Mouse (Mus musculus) liver, postnatal 0 days (tissue): Measurements from ENCODE around the gene Ccnt1. TPM values are rescaled to one million over a fixed set of nuclear protein-coding genes. Genes with fewer than 3 reads are reported as not detected.
A peak's percentile ranks its signal among the peaks of the same experiment; 100 is the strongest.

Source experiments
- ATAC-seq: fragments of 200-750 bp; cut with Nextera tagmentation; 2 replicates; pipeline ENCODE4 v1.8.0; 2017; ENCODE audit warnings: mild to moderate bottlenecking, moderate library complexity
- DNase-seq: peaks from one replicate; pipeline ENCODE4 v3.0.0-alpha.2; 2016
- H3K27ac ChIP-seq: fragments of 300-500 bp; sonication (generic); 2 replicates; pipeline ENCODE4 v1.5.1; 2014; ENCODE audit warnings: antibody characterized with exemption, moderate library complexity, mild to moderate bottlenecking, low read depth
- H3K27me3 ChIP-seq: fragments of 300-500 bp; sonication (generic); 2 replicates; pipeline ENCODE4 v1.6.1; 2014; ENCODE audit warnings: low read length, control low read depth, mixed read lengths; ENCODE audit not compliant: insufficient read depth
- H3K36me3 ChIP-seq: fragments of 300-500 bp; sonication (generic); replicated peaks from 2 replicates; pipeline ENCODE4 v1.6.1; 2014; ENCODE audit warnings: mild to moderate bottlenecking, control low read depth, low read length, moderate library complexity, mixed read lengths; ENCODE audit not compliant: insufficient read depth
- H3K4me1 ChIP-seq: fragments of 300-500 bp; sonication (generic); 2 replicates; pipeline ENCODE4 v1.6.1; 2014; ENCODE audit warnings: antibody characterized with exemption, mild to moderate bottlenecking, control low read depth; ENCODE audit not compliant: insufficient read depth
- H3K4me2 ChIP-seq: fragments of 300-500 bp; sonication (generic); 2 replicates; pipeline ENCODE4 v1.6.1; 2014; ENCODE audit warnings: low read depth, mild to moderate bottlenecking, low read length, moderate library complexity, mixed read lengths
- H3K4me3 ChIP-seq: fragments of 300-500 bp; sonication (generic); 2 replicates; pipeline ENCODE4 v1.5.1; 2014; ENCODE audit warnings: low read depth, low read length
- H3K9ac ChIP-seq: fragments of 300-500 bp; sonication (generic); replicated peaks from 2 replicates; pipeline ENCODE4 v1.6.1; 2014; ENCODE audit warnings: mild to moderate bottlenecking, moderate library complexity
- H3K9me3 ChIP-seq: fragments of 300-500 bp; sonication (generic); 2 replicates; pipeline ENCODE4 v1.6.1; 2016; ENCODE audit warnings: mild to moderate bottlenecking, control low read depth, low read length, mixed read lengths
- CTCF ChIP-seq: sonication (generic); IDR thresholded peaks from 2 replicates; pipeline ENCODE4 v1.5.1; 2016; ENCODE audit warnings: antibody characterized with exemption, low read depth
- EP300 ChIP-seq: IDR thresholded peaks from 2 replicates; pipeline ENCODE4 v1.6.1; 2016; ENCODE audit warnings: antibody characterized with exemption, low read depth, mild to moderate bottlenecking
- WGBS: fragments of 180-500 bp; shearing (Covaris S2); extraction: QIAGEN DNeasy Blood & Tissue Kit; methylation state at CpG from one replicate; pipeline ENCODE4 v1.1.7; 2014; ENCODE audit not compliant: insufficient replicate concordance; 5-methylcytosine and 5-hydroxymethylcytosine counted together
- polyA plus RNA-seq: library from polyadenylated mRNA; unstranded; fragments of >200 nt; fragmentation: Nextera tagmentation; extraction: Ambion mirVana; gene quantifications from 2 replicates; pipeline ENCODE4 v1.2.1, GENCODE M21; 2015

The Ccnt1 gene
- polyA plus RNA-seq, 1 experiment from 2014 or later, result 14.9 TPM

- Histone ChIP-seq H3K27ac (no peak overlapping the region), H3K27me3 (no peaks in the 10 kb centered on the region), H3K9ac (no peak overlapping the region), H3K9me3 (no peaks in the 10 kb centered on the region), H3K36me3 (no peaks in the 10 kb centered on the region), H3K4me1 (no peaks in the 10 kb centered on the region), H3K4me2 (no peak overlapping the region), H3K4me3 (no peak overlapping the region)
- WGBS, result 72% methylated on average over 2 of the region's 2 CpGs
- ATAC-seq, result no peak
- DNase-seq, result no peak
- TF ChIP-seq EP300 (no peak), CTCF (no peak)
Observed at GRCm38 (mm10) chr15:98579310-98579709, 8.6 kb upstream of the Ccnt1 start.

DNA sequence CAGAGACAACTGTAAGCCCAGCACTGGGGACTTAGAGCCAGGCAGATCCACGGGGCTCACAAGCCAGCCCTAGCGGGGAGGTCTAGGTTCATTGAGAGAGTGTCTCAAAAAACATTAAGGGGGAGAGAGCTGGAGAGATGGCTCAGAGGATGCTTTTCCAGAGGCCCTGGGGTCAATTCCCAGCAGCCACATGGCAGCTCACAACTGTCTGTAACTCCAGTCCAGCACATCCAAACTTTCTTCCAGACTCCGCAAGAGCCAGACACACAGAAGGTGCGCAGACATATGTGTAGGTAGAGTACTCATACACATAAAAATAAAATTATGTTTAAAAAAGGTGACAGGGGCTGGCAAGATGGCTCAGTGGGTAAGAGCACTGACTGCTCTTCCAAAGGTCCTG is 2.6 kb upstream of the Ccnt1 start:
- WGBS, result 75% methylated on average over 4 of the region's 4 CpGs
- no peak overlapping the region for H3K27ac ChIP-seq
- no peaks in the 10 kb centered on the region for H3K9me3 ChIP-seq
- H3K4me2 ChIP-seq, result no peak overlapping the region
- no peak overlapping the region for H3K4me3 ChIP-seq
- no peaks in the 10 kb centered on the region for H3K27me3 ChIP-seq
- H3K9ac ChIP-seq, result no peak overlapping the region
- H3K36me3 ChIP-seq, result no peaks in the 10 kb centered on the region
- DNase-seq, result no peak
- TF ChIP-seq CTCF, result no peak
- no peak for TF ChIP-seq EP300
- peaks cover 9% of the 10 kb centered on the region for H3K4me1 ChIP-seq
- no peak for ATAC-seq

- 74% methylated on average over 4 of the region's 4 CpGs for WGBS
- peaks cover 21% of the 10 kb centered on the region for H3K4me1 ChIP-seq
- no peak for TF ChIP-seq CTCF
- TF ChIP-seq EP300, result no peak
Observed at GRCm38 (mm10) chr15:98569795-98570365, 843 bp downstream of the Ccnt1 start.

DNA sequence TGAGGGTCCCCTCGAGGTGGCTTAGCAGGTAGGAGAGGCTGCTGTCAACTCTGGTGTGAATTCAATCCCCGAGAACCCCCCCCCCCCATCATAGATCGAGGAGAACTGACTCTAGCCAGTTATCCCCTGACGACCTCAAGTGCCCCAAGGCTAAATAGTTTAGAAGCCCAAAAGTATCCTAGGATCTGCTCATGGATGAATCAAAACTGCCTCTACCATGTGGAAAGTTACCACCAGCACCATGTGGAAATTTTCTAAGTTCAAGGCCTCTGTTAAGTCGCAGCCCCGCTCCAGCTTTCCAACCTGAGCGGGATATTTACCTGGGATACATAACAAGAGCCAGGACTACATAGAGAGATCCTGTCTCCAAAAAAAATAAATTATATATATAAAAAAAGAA is 1.5 kb downstream of the Ccnt1 start:
- no peak for ATAC-seq
- H3K4me3 ChIP-seq, result no peak overlapping the region; the same call in 1 of the 2 replicates
- H3K9me3 ChIP-seq, result no peaks in the 10 kb centered on the region
- H3K4me2 ChIP-seq, result peak overlapping the region; percentile 82
- no peak overlapping the region for H3K27ac ChIP-seq
- TF ChIP-seq EP300 (no peak), CTCF (no peak)
- 57% methylated on average over 7 of the region's 7 CpGs for WGBS
- DNase-seq, result no peak
- peaks cover 21% of the 10 kb centered on the region for H3K4me1 ChIP-seq
- peak overlapping the region; percentile 66 for H3K9ac ChIP-seq
- no peaks in the 10 kb centered on the region for H3K27me3 ChIP-seq
- peaks cover 4% of the 10 kb centered on the region; the same call in 1 of the 2 replicates for H3K36me3 ChIP-seq

More at GRCm38 (mm10) chr15:98569795-98570365, 843 bp downstream of the Ccnt1 start:
- DNase-seq (no peak), ATAC-seq (no peak)
- Histone ChIP-seq H3K36me3 (no peaks in the 10 kb centered on the region), H3K27me3 (no peaks in the 10 kb centered on the region), H3K4me3 (no peak overlapping the region), H3K9ac (no peak overlapping the region), H3K4me2 (no peak overlapping the region), H3K27ac (no peak overlapping the region), H3K9me3 (no peaks in the 10 kb centered on the region)

GRCm38 (mm10) chr15:98568256-98569033 is 2.3 kb downstream of the Ccnt1 start:
- peaks cover 21% of the 10 kb centered on the region for H3K4me1 ChIP-seq
- peaks cover 10% of the 10 kb centered on the region; the same call in 1 of the 2 replicates for H3K36me3 ChIP-seq
- H3K27ac ChIP-seq, result peak overlapping the region; percentile 86
- peak overlapping the region; percentile 83 for H3K4me3 ChIP-seq
- peak overlapping the region; percentile 66 for H3K9ac ChIP-seq
- no peak for DNase-seq
- H3K27me3 ChIP-seq, result no peaks in the 10 kb centered on the region
- 4% methylated on average over 22 of the region's 22 CpGs for WGBS
- H3K4me2 ChIP-seq, result peak overlapping the region; percentile 82
- no peak for ATAC-seq
- H3K9me3 ChIP-seq, result no peaks in the 10 kb centered on the region
- TF ChIP-seq EP300 (no peak), CTCF (no peak)

DNA sequence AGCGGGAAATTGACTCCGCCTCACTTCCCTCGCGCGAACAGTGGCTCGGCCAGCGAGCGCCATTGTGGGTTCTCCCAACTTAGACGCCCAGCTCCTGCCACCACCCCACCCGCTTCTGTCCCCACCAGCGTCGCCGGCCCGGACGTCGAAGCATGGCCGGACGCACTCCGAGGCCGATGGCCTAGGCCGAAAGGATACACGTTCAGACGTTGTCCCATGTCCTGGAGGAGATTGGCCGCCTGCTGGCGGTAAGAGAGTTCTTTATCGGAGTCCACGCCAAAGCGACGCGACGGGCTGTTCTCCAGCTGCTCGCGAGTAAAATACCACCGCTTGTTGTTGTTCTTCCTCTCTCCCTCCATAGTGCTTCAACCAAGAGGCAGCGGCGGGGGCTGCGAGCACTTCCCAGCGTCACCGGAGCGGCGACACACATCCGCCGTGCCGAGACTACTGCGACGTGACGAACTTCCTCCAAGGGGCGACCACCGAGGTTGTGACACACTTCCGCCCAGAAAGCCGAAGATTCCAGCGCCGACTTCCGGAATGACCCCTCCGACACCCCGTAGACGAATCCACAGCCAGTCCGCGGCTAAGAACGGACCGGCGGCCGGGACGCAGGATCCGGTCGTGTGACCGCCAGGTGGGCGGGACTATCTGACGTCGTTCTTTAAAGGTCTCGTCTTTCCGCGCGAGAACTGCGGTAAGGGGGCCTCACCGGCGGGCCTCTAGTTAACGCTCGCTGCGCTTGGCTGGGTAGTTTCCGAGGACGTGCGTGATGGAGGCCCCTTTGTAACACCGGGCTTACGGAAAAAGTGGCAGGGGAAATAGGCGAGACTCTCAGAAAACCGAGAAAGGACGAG is 3.2 kb downstream of the Ccnt1 start:
- peak overlapping the region; percentile 98 for H3K27ac ChIP-seq
- WGBS, result under 1% methylated on average over 88 of the region's 88 CpGs
- H3K9ac ChIP-seq, result peak overlapping the region; percentile 88
- H3K27me3 ChIP-seq, result no peaks in the 10 kb centered on the region
- H3K36me3 ChIP-seq, result peaks cover 14% of the 10 kb centered on the region; the same call in 1 of the 2 replicates
- peak overlapping the region; percentile 83 for H3K4me3 ChIP-seq
- peak overlapping the region; percentile 82 for H3K4me2 ChIP-seq
- DNase-seq, result peak; percentile 99
- H3K9me3 ChIP-seq, result no peaks in the 10 kb centered on the region
- H3K4me1 ChIP-seq, result peaks cover 21% of the 10 kb centered on the region
- peak; percentile 94 for ATAC-seq
- peak; percentile 79 for TF ChIP-seq EP300
- peak; percentile 53 for TF ChIP-seq CTCF
